Mouse (Mus musculus): ENCODE results near the gene Cntn3. TPM values are rescaled to one million over a fixed set of nuclear protein-coding genes. Genes with fewer than 3 reads are reported as not detected.

Gene Cntn3
- polyA plus RNA-seq, 1 experiment, result not detected

DNA sequence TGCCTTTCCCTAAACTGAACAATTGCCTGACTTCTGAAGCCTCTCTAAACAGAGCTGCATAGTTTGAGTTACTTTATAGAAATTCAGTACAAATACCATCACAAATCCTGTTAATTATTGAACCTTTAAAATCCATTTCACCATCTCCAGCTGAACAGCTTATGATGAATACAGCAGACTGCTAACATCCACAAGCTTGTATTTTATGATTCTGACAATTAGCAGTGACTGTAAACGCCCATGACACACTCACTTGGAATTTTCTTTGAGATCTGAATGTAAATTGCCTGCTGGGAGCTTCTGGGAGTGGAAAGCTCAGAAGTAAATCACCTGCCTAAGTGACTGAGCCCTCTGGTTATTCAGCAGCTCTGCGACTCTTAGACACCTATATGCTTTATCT is 459.3 kb downstream of the Cntn3 start:
- H3K36me3 ChIP-seq (replicated peaks; ENCODE audit: low read length), result no peaks in the 10 kb centered on the region

More for the DNA sequence above, 459.3 kb downstream of the Cntn3 start:
- no peaks in the 10 kb centered on the region for H3K27me3 ChIP-seq (replicated peaks)
- H3K4me1 ChIP-seq, result no peaks in the 10 kb centered on the region
- H3K9me3 ChIP-seq, result no peaks in the 10 kb centered on the region
- no peak for TF ChIP-seq FLI1 (IDR thresholded peaks at IDR 0.05; ENCODE audit: low read length)
- TF ChIP-seq GATA1 (IDR thresholded peaks at IDR 0.05; ENCODE audit: borderline replicate concordance, low read length), result no peak
- no peak overlapping the region for H3K4me3 ChIP-seq (replicated peaks)

Data from megakaryocyte, embryonic 14.5 days (primary cell).